Mouse (Mus musculus) brain, embryonic 18.5 days (tissue): ENCODE data around the gene Mpst.

Experiments used
- DNase-seq: peaks from one replicate; pipeline ENCODE4 v3.0.0-alpha.2; 2012; ENCODE audit warnings: low read depth, low spot score

Gene Mpst

GRCm38 (mm10) chr15:78436380-78437192 is 30.4 kb downstream of the Mpst start:
- DNase-seq = peak; percentile 43

- DNase-seq = no peak
These were observed 31.2 kb downstream of the Mpst start for GRCm38 (mm10) chr15:78437237-78438017.

GRCm38 (mm10) chr15:78438018-78438394 is 31.8 kb downstream of the Mpst start:
- DNase-seq = no peak

- DNase-seq = no peak
These were observed 32.3 kb downstream of the Mpst start for GRCm38 (mm10) chr15:78438505-78438904.

GRCm38 (mm10) chr15:78438973-78439372 is 32.8 kb downstream of the Mpst start:
- no peak for DNase-seq

GRCm38 (mm10) chr15:78442231-78442630 is 36.0 kb downstream of the Mpst start:
- DNase-seq = no peak

GRCm38 (mm10) chr15:78443857-78444256 is 37.6 kb downstream of the Mpst start:
- no peak for DNase-seq

GRCm38 (mm10) chr15:78447121-78447520 is 40.9 kb downstream of the Mpst start:
- DNase-seq = no peak

- DNase-seq = peak; percentile 56
These were observed 41.7 kb downstream of the Mpst start for GRCm38 (mm10) chr15:78447746-78448535.

- DNase-seq = no peak
These were observed 42.9 kb downstream of the Mpst start for GRCm38 (mm10) chr15:78449131-78449530.

- DNase-seq = no peak
These were observed 43.6 kb downstream of the Mpst start for GRCm38 (mm10) chr15:78449694-78450418.

- DNase-seq = no peak
These were observed 44.2 kb downstream of the Mpst start for GRCm38 (mm10) chr15:78450419-78450768.

- DNase-seq = no peak
These were observed 45.0 kb downstream of the Mpst start for GRCm38 (mm10) chr15:78451201-78451600.

- DNase-seq = no peak
These were observed 46.7 kb downstream of the Mpst start for GRCm38 (mm10) chr15:78452929-78453328.

- DNase-seq = no peak
These were observed 49.0 kb downstream of the Mpst start for GRCm38 (mm10) chr15:78455168-78455567.

GRCm38 (mm10) chr15:78456051-78456450 is 49.8 kb downstream of the Mpst start:
- DNase-seq = no peak

GRCm38 (mm10) chr15:78457193-78457592 is 51.0 kb downstream of the Mpst start:
- no peak for DNase-seq

GRCm38 (mm10) chr15:78462981-78463380 is 56.8 kb downstream of the Mpst start:
- DNase-seq = no peak
